Mouse (Mus musculus) hindbrain, postnatal 0 days (tissue): ENCODE measurements around the gene Ldlrad1. TPM values are rescaled to one million over a fixed set of nuclear protein-coding genes. Genes with fewer than 3 reads are reported as not detected.
A peak's percentile ranks its signal among the peaks of the same experiment; 100 is the strongest.

ENCODE experiments used
- ATAC-seq: fragments of 200-750 bp; cut with Nextera tagmentation; 2 replicates; pipeline ENCODE4 v1.8.0; 2017; ENCODE audit warnings: mild to moderate bottlenecking, moderate TSS enrichment, moderate library complexity
- DNase-seq: peaks from one replicate; pipeline ENCODE4 v3.0.0-alpha.2; 2015; ENCODE audit warnings: low spot score
- H3K27ac ChIP-seq: fragments of 300-500 bp; sonication (generic); 2 replicates; pipeline ENCODE4 v1.5.1; 2014; ENCODE audit warnings: mild to moderate bottlenecking
- H3K27me3 ChIP-seq: fragments of 300-500 bp; sonication (generic); 2 replicates; pipeline ENCODE4 v1.6.1; 2014; ENCODE audit warnings: low read length, mixed read lengths; ENCODE audit not compliant: insufficient read depth
- H3K36me3 ChIP-seq: fragments of 300-500 bp; sonication (generic); 2 replicates; pipeline ENCODE4 v1.6.1; 2014; ENCODE audit warnings: low read length, mixed read lengths; ENCODE audit not compliant: insufficient read depth
- H3K4me1 ChIP-seq: fragments of 300-500 bp; sonication (generic); 2 replicates; pipeline ENCODE4 v1.6.1; 2014; ENCODE audit warnings: antibody characterized with exemption, low read length, mixed read lengths; ENCODE audit not compliant: insufficient read depth
- H3K4me2 ChIP-seq: fragments of 300-500 bp; sonication (generic); 2 replicates; pipeline ENCODE4 v1.6.1; 2014; ENCODE audit warnings: low read depth, mild to moderate bottlenecking, low read length, moderate library complexity, mixed read lengths
- H3K4me3 ChIP-seq: fragments of 300-500 bp; sonication (generic); 2 replicates; pipeline ENCODE4 v1.5.1; 2014; ENCODE audit warnings: low read length
- H3K9ac ChIP-seq: fragments of 300-500 bp; sonication (generic); replicated peaks from 2 replicates; pipeline ENCODE4 v1.6.1; 2014; ENCODE audit warnings: mild to moderate bottlenecking, low read length, moderate library complexity, mixed read lengths
- H3K9me3 ChIP-seq: fragments of 300-500 bp; sonication (generic); 2 replicates; pipeline ENCODE4 v1.6.1; 2016; ENCODE audit warnings: low read length, mixed read lengths
- CTCF ChIP-seq: IDR thresholded peaks from 2 replicates; pipeline ENCODE4 v1.5.1; 2016; ENCODE audit warnings: antibody characterized with exemption, control low read depth, low read depth
- WGBS: fragments of 180-500 bp; shearing (Covaris S2); extraction: QIAGEN DNeasy Blood & Tissue Kit; methylation state at CpG from one replicate; pipeline ENCODE4 v1.1.7; 2014; 5-methylcytosine and 5-hydroxymethylcytosine counted together
- polyA plus RNA-seq: library from polyadenylated mRNA; unstranded; fragments of >200 nt; fragmentation: Nextera tagmentation; extraction: Ambion mirVana; gene quantifications from 2 replicates; pipeline ENCODE4 v1.2.1, GENCODE M21; 2015
- total RNA-seq: library from RNA; depleted of rRNA; stranded (reverse); fragments of >200 nt; gene quantifications from 2 replicates; pipeline ENCODE4 v1.2.3, GENCODE M21; 2014; rRNA removed

Ldlrad1 gene
- total and polyA plus RNA-seq, 2 experiments from 2014 or later, result not detected

DNA sequence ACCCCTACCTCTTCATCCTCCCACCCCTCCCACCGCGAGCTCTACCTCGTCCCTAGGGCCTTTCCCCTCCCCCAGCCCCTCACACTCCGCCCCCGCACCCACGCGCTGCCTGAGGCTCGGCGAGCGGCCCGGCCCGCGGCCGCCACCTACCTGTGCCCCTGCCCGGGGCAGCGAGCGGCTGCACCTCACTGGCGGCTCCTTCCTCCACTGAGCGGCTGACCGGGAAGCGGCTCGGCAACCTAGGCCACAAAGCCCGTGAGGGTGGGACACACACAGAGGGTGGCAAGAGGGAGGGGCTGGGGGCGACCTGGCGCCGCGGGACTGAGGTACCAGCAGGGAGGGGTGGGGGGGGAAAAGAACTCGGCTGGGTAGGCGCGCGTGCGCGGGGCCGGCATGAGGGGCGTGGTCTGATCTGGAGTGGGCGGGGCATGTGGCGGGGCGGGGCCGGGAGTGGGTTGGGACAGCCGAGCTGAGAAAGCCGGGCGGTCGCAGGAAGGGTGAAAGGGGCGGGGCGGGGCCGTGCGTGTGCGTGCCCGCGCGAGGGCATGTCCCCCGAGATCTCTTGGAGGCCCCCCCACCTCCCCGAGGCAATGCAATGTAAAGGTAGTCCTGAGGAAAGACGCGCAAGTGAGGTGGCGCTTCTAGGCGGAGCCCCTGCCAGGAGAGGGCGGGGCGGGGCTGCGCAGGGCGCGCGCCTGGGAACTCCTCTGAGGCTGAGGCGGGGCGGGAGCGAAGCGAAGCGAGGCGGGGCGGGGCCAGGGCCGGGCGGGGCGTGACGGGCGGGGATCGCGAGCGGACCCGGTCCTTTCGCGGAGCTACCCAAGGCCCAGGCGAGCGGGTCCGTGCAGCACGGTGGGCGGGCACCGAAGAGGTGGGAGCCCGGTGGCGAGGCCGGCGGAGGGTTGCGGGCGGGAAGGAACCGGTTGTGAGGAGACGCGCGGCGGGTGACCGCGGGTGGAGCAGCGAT lies 44.4 kb downstream of the Ldlrad1 start, which contains the start of the genes Lrrc42 and Hspb11:
TSS of gene Lrrc42 (minus strand) at position 408 of the 967 bp plus-strand sequence.
TSS of gene Hspb11 (plus strand) at position 469 of the 967 bp plus-strand sequence.
- ATAC-seq (peak; percentile 97), DNase-seq (peak; percentile 96)
- H3K27me3 ChIP-seq, result no peaks in the 10 kb centered on the region
- H3K4me1 ChIP-seq, result peaks cover 16% of the 10 kb centered on the region
- peak within 1 kb of the TSS; percentile 81 for H3K9ac ChIP-seq
- H3K27ac ChIP-seq, result peak within 1 kb of the TSS; percentile 89
- under 1% methylated on average over 88 of the region's 101 CpGs for whole genome bisulfite sequencing
- H3K36me3 ChIP-seq, result no peaks in the 10 kb centered on the region
- peak within 1 kb of the TSS; percentile 66 for H3K4me2 ChIP-seq
- H3K9me3 ChIP-seq, result no peaks in the 10 kb centered on the region
- TF ChIP-seq CTCF, result no peak; the same call in 1 of the 2 replicates
- H3K4me3 ChIP-seq, result peak within 1 kb of the TSS; percentile 89

DNA sequence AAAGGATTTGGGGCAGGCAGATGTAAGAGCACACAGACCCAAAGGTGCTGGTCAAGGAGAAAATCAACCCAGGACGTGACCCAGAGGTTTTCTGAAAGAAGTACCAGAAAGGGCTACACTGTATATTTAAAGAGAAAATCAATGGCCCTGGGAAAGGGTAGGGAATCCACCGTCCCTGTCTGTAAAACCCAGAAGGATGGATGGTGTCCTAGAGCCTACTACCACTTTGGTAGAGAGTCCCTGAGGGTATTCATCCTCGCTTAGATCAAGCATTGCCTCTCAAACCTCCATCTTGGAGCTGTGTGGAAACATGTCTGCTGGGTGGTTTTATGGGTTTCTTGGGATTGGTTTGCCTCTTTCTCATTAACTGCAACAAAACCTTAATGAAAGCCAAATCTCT lies 45.4 kb downstream of the Ldlrad1 start:
- Histone ChIP-seq H3K9me3 (no peaks in the 10 kb centered on the region), H3K4me1 (peaks cover 12% of the 10 kb centered on the region), H3K4me3 (peak overlapping the region; percentile 89), H3K27ac (peak overlapping the region; percentile 89), H3K9ac (peak overlapping the region; percentile 81), H3K36me3 (no peaks in the 10 kb centered on the region), H3K4me2 (peak overlapping the region; percentile 66), H3K27me3 (no peaks in the 10 kb centered on the region)
- ATAC-seq, result no peak
- 15% methylated on average over 3 of the region's 3 CpGs for WGBS
- TF ChIP-seq CTCF, result no peak
- peak; percentile 58 for DNase-seq

DNA sequence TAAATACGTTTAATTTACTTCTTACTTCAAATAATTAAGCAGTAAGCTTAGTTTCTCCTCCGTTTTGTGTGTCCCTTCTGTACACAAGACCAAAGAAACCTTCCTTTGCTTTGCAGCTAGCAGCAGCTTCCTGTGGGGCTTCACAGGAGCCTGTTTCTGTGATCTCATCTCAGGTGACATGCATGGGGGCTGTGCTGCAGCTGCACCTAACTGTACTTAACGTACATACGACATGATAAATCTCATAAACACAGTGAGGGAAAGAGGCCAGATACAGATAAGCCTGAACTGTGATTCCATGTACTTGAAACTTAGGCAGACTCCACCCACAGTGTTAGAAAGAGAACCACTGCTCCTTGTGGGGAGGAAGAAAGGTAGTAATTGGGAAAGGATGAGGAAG lies 51.0 kb downstream of the Ldlrad1 start:
- no peaks in the 10 kb centered on the region for H3K27me3 ChIP-seq
- no peaks in the 10 kb centered on the region for H3K4me1 ChIP-seq
- DNase-seq (no peak), ATAC-seq (no peak)
- TF ChIP-seq CTCF, result no peak
- no peak overlapping the region for H3K4me3 ChIP-seq
- 70% methylated on average over 4 of the region's 4 CpGs for WGBS
- H3K36me3 ChIP-seq, result no peaks in the 10 kb centered on the region
- no peak overlapping the region for H3K4me2 ChIP-seq
- H3K9ac ChIP-seq, result no peak overlapping the region
- H3K27ac ChIP-seq, result no peak overlapping the region
- H3K9me3 ChIP-seq, result 0 out of 2 replicates have a peak, but pooled peaks cover 2% of the 10 kb centered on the region

Other genes with a start within 250 kb of the Ldlrad1 start
- 59.2 TPM in 2 replicates for gene Mrpl37, start 142.3 kb upstream of the Ldlrad1 start, total RNA-seq
- 77.8 and 79.7 TPM in 2 replicates for gene Mrpl37, start 142.3 kb upstream of the Ldlrad1 start, polyA plus RNA-seq
- 8.7 and 21.3 TPM in 2 replicates for gene Cyb5rl, start 142.2 kb upstream of the Ldlrad1 start, total RNA-seq
- 4.1 and 4.6 TPM in 2 replicates for gene Cyb5rl, start 142.2 kb upstream of the Ldlrad1 start, polyA plus RNA-seq
- 0.68 TPM in 1 of 2 replicates, not detected in the other for gene Cdcp2, start 112.3 kb upstream of the Ldlrad1 start, total RNA-seq
- gene Cdcp2, start 112.3 kb upstream of the Ldlrad1 start, polyA plus RNA-seq, result 0.13 TPM in 1 of 2 replicates, not detected in the other
- gene Tmem59, start 30.8 kb upstream of the Ldlrad1 start, total RNA-seq, result 178 and 200 TPM in 2 replicates
- gene Tmem59, start 30.8 kb upstream of the Ldlrad1 start, polyA plus RNA-seq, result 393 and 422 TPM in 2 replicates
- 5.4 and 8.0 TPM in 2 replicates for gene Tceanc2, start 30.1 kb upstream of the Ldlrad1 start, total RNA-seq
- 17.3 and 23.4 TPM in 2 replicates for gene Tceanc2, start 30.1 kb upstream of the Ldlrad1 start, polyA plus RNA-seq
- 6.6 and 18.2 TPM in 2 replicates for gene Lrrc42, start 44.4 kb downstream of the Ldlrad1 start, total RNA-seq
- gene Lrrc42, start 44.4 kb downstream of the Ldlrad1 start, polyA plus RNA-seq, result 33.5 and 42.2 TPM in 2 replicates
- gene Hspb11, start 44.4 kb downstream of the Ldlrad1 start, total RNA-seq, result 7.5 and 12.2 TPM in 2 replicates
- gene Hspb11, start 44.4 kb downstream of the Ldlrad1 start, polyA plus RNA-seq, result 36.4 and 38.8 TPM in 2 replicates
- gene Dio1, start 98.0 kb downstream of the Ldlrad1 start, total RNA-seq, result not detected in 2 replicates
- not detected in 2 replicates for gene Dio1, start 98.0 kb downstream of the Ldlrad1 start, polyA plus RNA-seq
- gene Yipf1, start 105.2 kb downstream of the Ldlrad1 start, total RNA-seq, result 69.3 and 72.1 TPM in 2 replicates
- gene Yipf1, start 105.2 kb downstream of the Ldlrad1 start, polyA plus RNA-seq, result 69.1 and 69.4 TPM in 2 replicates
- gene Ndc1, start 158.6 kb downstream of the Ldlrad1 start, total RNA-seq, result 28.2 and 34.8 TPM in 2 replicates
- 17.5 and 19.4 TPM in 2 replicates for gene Ndc1, start 158.6 kb downstream of the Ldlrad1 start, polyA plus RNA-seq
- 2.8 and 11.9 TPM in 2 replicates for gene Glis1, start 225.4 kb downstream of the Ldlrad1 start, total RNA-seq
- 2.1 and 4.1 TPM in 2 replicates for gene Glis1, start 225.4 kb downstream of the Ldlrad1 start, polyA plus RNA-seq